Comparison of ENCODE assay signal across 10 mouse cellular contexts in genomic region chr6:18171614-18172013, GRCm38 (mm10). TPM values are rescaled to one million over a fixed set of nuclear protein-coding genes. Genes with fewer than 3 reads are reported as not detected.
DNase-seq lines count a peak whose midpoint lies in the region; ATAC-seq and TF ChIP-seq lines count a peak whose summit lies in the region.
"Had no signal": no experiment of that assay in that cellular context is flagged by ENCODE, and none has a peak within 500 bp of the region (broad histone marks: within the 10 kb centered on the region; RNA-seq: fewer than 3 reads in every experiment).

No protein-coding gene starts in this region.

- no peaks in the 10 kb centered on the region for H3K36me3 ChIP-seq in E14TG2a.4 (ENCODE audit: insufficient read depth, low read length)
- H3K36me3 ChIP-seq in kidney, embryonic 14.5 days (ENCODE audit: control insufficient read depth, insufficient read depth, low read length), result no peaks in the 10 kb centered on the region
- H3K36me3 ChIP-seq: hindbrain, embryonic 15.5 days; neural tube, embryonic 12.5 days had no signal

- no peaks in the 10 kb centered on the region for H3K9me3 ChIP-seq in E14TG2a.4 (ENCODE audit: low read length)
- H3K9me3 ChIP-seq in kidney, embryonic 14.5 days (ENCODE audit: control insufficient read depth, low read length), result no peaks in the 10 kb centered on the region
- H3K9me3 ChIP-seq: hindbrain, embryonic 15.5 days; neural tube, embryonic 12.5 days had no signal

- H3K27me3 ChIP-seq in E14TG2a.4 (ENCODE audit: insufficient read depth, low read length), result peaks cover 18% of the 10 kb centered on the region
- no peaks in the 10 kb centered on the region; the same call in 1 of the 2 replicates for H3K27me3 ChIP-seq in kidney, embryonic 14.5 days (ENCODE audit: control insufficient read depth, insufficient read depth, low read length)

- 0 out of 2 replicates have a peak, but pooled peaks cover 2% of the 10 kb centered on the region for H3K4me1 ChIP-seq in E14TG2a.4 (replicated peaks; ENCODE audit: low read depth, low read length)
- no peaks in the 10 kb centered on the region for H3K4me1 ChIP-seq in kidney, embryonic 14.5 days (ENCODE audit: control insufficient read depth, insufficient read depth, low read length)
- H3K4me1 ChIP-seq: hindbrain, embryonic 15.5 days; neural tube, embryonic 12.5 days had no signal

- no peak overlapping the region for H3K4me2 ChIP-seq in kidney, embryonic 14.5 days (replicated peaks; ENCODE audit: low read depth, low read length)

- DNase-seq in heart, postnatal 4 days, result peak; percentile 14
- no peak for DNase-seq in heart, adult 11 months
- peak; percentile 17 for DNase-seq in c-Kit-positive CD71-negative TER-119-negative erythroid progenitor cells, embryonic 14.5 days (ENCODE audit: low read depth)
- no peak for DNase-seq in cerebellum, adult 9-10 months
- no peak for DNase-seq in gastrocnemius, adult 18-20 months (ENCODE audit: low spot score)

- 57% methylated on average over 8 of the region's 8 CpGs for WGBS in kidney, embryonic 14.5 days

- TF ChIP-seq CTCF in E14TG2a.4 (conservative IDR thresholded peaks at IDR 0.05; ENCODE audit: low read length), result peak; percentile 30

- no peak overlapping the region for H3K9ac ChIP-seq in kidney, embryonic 14.5 days (ENCODE audit: low read depth, low read length)
- H3K9ac ChIP-seq: hindbrain, embryonic 15.5 days; neural tube, embryonic 12.5 days had no signal

- no peak overlapping the region for H3K4me3 ChIP-seq in E14TG2a.4 (replicated peaks; ENCODE audit: low read length)
- H3K4me3 ChIP-seq in kidney, embryonic 14.5 days (ENCODE audit: low read length), result no peak overlapping the region
- H3K4me3 ChIP-seq: neural tube, embryonic 12.5 days had no signal

- no peak overlapping the region for H3K27ac ChIP-seq in kidney, embryonic 14.5 days (ENCODE audit: low read depth, low read length)
- H3K27ac ChIP-seq: hindbrain, embryonic 15.5 days; neural tube, embryonic 12.5 days had no signal

- peak; percentile 61; the same call in 1 of the 2 replicates for ATAC-seq in kidney, embryonic 14.5 days (ENCODE audit: low FRiP score, low TSS enrichment)
- peak; percentile 69 for ATAC-seq in megakaryocyte progenitor cell, adult 5-6 weeks (replicated peaks; ENCODE audit: poor library complexity)

RNA-seq across cellular contexts. Expression of gene Cftr, which starts 1.1 kb away (rescaled TPM):
- total RNA-seq in heart, postnatal 4 days (2021), result under 1 TPM; 0.34 to 0.36 TPM
- 2.9 and 4.7 TPM in 2 replicates for polyA plus RNA-seq in kidney, embryonic 14.5 days (2014; fragmentation: Nextera tagmentation; extraction: Ambion mirVana)
- total RNA-seq in megakaryocyte progenitor cell, adult 5-6 weeks (2015), result 0.17 TPM in 1 of 2 replicates, not detected in the other
- total RNA-seq in megakaryocyte progenitor cell, adult 5-6 weeks (2017), result not detected in 2 replicates
- not detected for total RNA-seq in gastrocnemius, adult 18-20 months (2021)

Comparison
In these comparisons a context has a peak if more than half of its experiments do, and no peak if none do; other contexts are left out.
1. DNase-seq: peak in heart, postnatal 4 days (single experiment) and c-Kit-positive CD71-negative TER-119-negative erythroid progenitor cells, embryonic 14.5 days (single experiment); none in heart, adult 11 months (single experiment), cerebellum, adult 9-10 months (single experiment) and gastrocnemius, adult 18-20 months (single experiment).